Mouse (Mus musculus) hindbrain, postnatal 0 days (tissue): ENCODE results near the gene Spic. TPM values are rescaled to one million over a fixed set of nuclear protein-coding genes. Genes with fewer than 3 reads are reported as not detected.

ENCODE experiments used
- ATAC-seq: fragments of 200-750 bp; cut with Nextera tagmentation; 2 replicates; pipeline ENCODE4 v1.8.0; 2017; ENCODE audit warnings: mild to moderate bottlenecking, moderate TSS enrichment, moderate library complexity
- DNase-seq: peaks from one replicate; pipeline ENCODE4 v3.0.0-alpha.2; 2015; ENCODE audit warnings: low spot score
- H3K27ac ChIP-seq: fragments of 300-500 bp; sonication (generic); 2 replicates; pipeline ENCODE4 v1.5.1; 2014; ENCODE audit warnings: mild to moderate bottlenecking
- H3K27me3 ChIP-seq: fragments of 300-500 bp; sonication (generic); 2 replicates; pipeline ENCODE4 v1.6.1; 2014; ENCODE audit warnings: low read length, mixed read lengths; ENCODE audit not compliant: insufficient read depth
- H3K36me3 ChIP-seq: fragments of 300-500 bp; sonication (generic); 2 replicates; pipeline ENCODE4 v1.6.1; 2014; ENCODE audit warnings: low read length, mixed read lengths; ENCODE audit not compliant: insufficient read depth
- H3K4me1 ChIP-seq: fragments of 300-500 bp; sonication (generic); 2 replicates; pipeline ENCODE4 v1.6.1; 2014; ENCODE audit warnings: antibody characterized with exemption, low read length, mixed read lengths; ENCODE audit not compliant: insufficient read depth
- H3K4me2 ChIP-seq: fragments of 300-500 bp; sonication (generic); 2 replicates; pipeline ENCODE4 v1.6.1; 2014; ENCODE audit warnings: low read depth, mild to moderate bottlenecking, low read length, moderate library complexity, mixed read lengths
- H3K4me3 ChIP-seq: fragments of 300-500 bp; sonication (generic); 2 replicates; pipeline ENCODE4 v1.5.1; 2014; ENCODE audit warnings: low read length
- H3K9ac ChIP-seq: fragments of 300-500 bp; sonication (generic); replicated peaks from 2 replicates; pipeline ENCODE4 v1.6.1; 2014; ENCODE audit warnings: mild to moderate bottlenecking, low read length, moderate library complexity, mixed read lengths
- H3K9me3 ChIP-seq: fragments of 300-500 bp; sonication (generic); 2 replicates; pipeline ENCODE4 v1.6.1; 2016; ENCODE audit warnings: low read length, mixed read lengths
- CTCF ChIP-seq: IDR thresholded peaks from 2 replicates; pipeline ENCODE4 v1.5.1; 2016; ENCODE audit warnings: antibody characterized with exemption, control low read depth, low read depth
- WGBS: fragments of 180-500 bp; shearing (Covaris S2); extraction: QIAGEN DNeasy Blood & Tissue Kit; methylation state at CpG from one replicate; pipeline ENCODE4 v1.1.7; 2014; 5-methylcytosine and 5-hydroxymethylcytosine counted together
- polyA plus RNA-seq: library from polyadenylated mRNA; unstranded; fragments of >200 nt; fragmentation: Nextera tagmentation; extraction: Ambion mirVana; gene quantifications from 2 replicates; pipeline ENCODE4 v1.2.1, GENCODE M21; 2015
- total RNA-seq: library from RNA; depleted of rRNA; stranded (reverse); fragments of >200 nt; gene quantifications from 2 replicates; pipeline ENCODE4 v1.2.3, GENCODE M21; 2014; rRNA removed

Spic gene
- total and polyA plus RNA-seq, 2 experiments from 2014 or later: not detected

DNA sequence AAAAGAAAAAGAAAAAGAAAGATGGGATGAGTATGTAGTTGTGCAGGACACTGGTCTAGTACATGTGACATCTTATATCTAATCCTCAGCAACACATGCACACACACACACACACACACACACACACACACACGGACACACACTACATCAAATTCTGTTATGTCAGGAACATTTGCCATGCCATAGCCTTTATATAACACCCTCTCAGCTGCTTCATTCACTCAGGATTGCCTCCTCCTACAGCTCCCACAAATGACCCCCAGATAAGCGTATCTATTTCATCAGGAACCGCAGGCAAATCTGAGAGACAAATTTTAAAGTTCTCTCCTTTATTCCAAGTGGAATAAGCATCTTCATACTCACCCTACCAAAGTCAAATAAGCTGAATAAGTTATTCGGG lies 25.9 kb downstream of the Spic start:
- Histone ChIP-seq H3K4me2 (no peak overlapping the region), H3K36me3 (no peaks in the 10 kb centered on the region), H3K9me3 (no peaks in the 10 kb centered on the region), H3K27me3 (no peaks in the 10 kb centered on the region), H3K9ac (no peak overlapping the region), H3K4me1 (no peaks in the 10 kb centered on the region), H3K27ac (no peak overlapping the region), H3K4me3 (no peak overlapping the region)
- WGBS: 88% methylated on average over 4 of the region's 4 CpGs
- TF ChIP-seq CTCF: no peak
- DNase-seq (no peak), ATAC-seq (no peak)

DNA sequence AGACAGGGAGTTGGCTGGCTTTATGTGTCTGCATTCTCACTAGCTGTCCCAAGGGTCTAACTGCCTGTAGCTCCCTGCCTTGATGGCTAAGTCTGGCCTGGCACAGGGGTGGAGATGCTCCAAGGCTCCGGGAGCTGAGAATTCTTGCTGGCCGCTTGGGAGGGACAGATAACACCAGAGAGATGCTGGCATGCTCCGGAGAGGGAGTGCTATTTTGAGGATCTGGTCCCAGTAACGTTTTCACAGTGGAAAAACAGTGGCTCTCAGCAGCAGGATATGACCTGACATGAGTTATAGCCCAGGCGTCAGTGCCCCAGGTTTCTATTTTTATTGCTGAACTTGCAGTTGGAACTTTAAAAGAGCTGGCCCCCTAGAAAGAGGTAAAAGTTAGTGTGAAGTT lies 39.4 kb downstream of the Spic start:
- ATAC-seq (no peak), DNase-seq (no peak)
- H3K27ac ChIP-seq: no peak overlapping the region
- no peaks in the 10 kb centered on the region for H3K9me3 ChIP-seq
- 81% methylated on average over 5 of the region's 5 CpGs for WGBS
- no peak overlapping the region for H3K4me2 ChIP-seq
- no peaks in the 10 kb centered on the region for H3K4me1 ChIP-seq
- H3K27me3 ChIP-seq: no peaks in the 10 kb centered on the region
- H3K9ac ChIP-seq: no peak overlapping the region
- H3K36me3 ChIP-seq: no peaks in the 10 kb centered on the region
- H3K4me3 ChIP-seq: no peak overlapping the region
- no peak for TF ChIP-seq CTCF

DNA sequence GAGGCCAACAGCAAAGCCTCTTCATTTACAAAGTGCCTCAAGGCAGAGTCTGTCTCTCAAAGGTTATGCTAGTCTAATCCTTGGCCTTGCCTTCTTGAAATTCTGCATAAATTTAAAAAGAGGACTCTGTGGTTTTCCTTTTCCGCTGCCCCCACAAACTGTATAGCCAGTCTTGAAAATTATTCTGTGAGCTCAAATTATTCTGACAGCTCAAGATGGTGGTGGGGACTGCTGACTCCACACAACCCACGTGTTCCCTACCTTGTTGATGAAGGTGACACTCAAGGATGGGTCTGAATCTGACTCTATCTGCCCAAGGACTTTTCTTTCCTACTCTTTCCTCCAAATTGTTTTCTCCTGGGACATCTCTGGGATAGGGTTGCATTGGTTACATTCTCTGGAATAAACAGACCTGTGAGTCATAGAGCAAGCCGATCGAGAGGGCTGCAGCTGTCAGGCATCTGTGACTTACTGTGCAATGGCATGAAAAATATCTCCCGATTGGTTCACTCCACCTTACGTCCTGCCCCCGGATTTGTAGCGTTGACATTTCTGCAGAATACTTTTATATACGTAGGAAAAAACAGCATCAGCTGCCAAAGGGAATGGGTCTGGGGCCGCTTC lies 53.4 kb downstream of the Spic start:
- H3K4me1 ChIP-seq: no peaks in the 10 kb centered on the region
- 83% methylated on average over 10 of the region's 10 CpGs for WGBS
- H3K4me3 ChIP-seq: no peak overlapping the region
- H3K9ac ChIP-seq: no peak overlapping the region
- H3K4me2 ChIP-seq: no peak overlapping the region
- no peak for ATAC-seq
- H3K27ac ChIP-seq: no peak overlapping the region
- DNase-seq: no peak
- no peaks in the 10 kb centered on the region for H3K27me3 ChIP-seq
- no peak for TF ChIP-seq CTCF
- no peaks in the 10 kb centered on the region for H3K36me3 ChIP-seq
- no peaks in the 10 kb centered on the region for H3K9me3 ChIP-seq

DNA sequence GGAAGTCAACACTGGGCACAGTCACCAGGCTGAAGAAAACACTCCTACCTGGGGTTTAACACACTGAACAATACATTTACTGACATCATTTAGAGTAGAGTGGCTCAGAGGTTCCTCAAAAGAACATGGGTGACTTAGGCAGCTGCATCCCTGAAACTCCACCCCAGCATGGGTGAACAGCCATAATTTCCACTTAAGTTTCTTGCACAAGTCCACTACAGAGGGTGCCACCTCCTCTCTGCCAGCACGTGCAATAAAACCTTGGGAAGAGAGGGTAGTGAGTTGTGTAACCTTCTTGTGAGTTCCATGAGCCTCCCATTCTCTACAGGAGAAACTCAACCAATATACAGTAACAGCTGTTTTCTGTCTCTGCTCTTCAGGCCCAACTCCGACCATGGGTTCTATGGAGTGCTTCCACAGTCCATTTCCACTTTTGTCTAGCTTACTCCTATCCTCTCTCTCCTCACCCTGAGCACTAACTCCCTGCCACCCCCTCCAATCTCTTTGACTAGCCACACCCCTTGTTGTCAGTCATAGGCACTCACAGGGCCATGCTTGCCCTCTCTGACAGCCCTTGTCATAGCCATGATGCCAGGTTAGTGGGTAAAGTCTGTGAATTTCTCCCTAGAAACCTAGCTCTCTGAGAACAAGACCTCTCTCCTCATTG lies 54.0 kb downstream of the Spic start:
- Histone ChIP-seq H3K9me3 (no peaks in the 10 kb centered on the region), H3K9ac (no peak overlapping the region), H3K4me3 (no peak overlapping the region), H3K27ac (no peak overlapping the region), H3K27me3 (no peaks in the 10 kb centered on the region), H3K36me3 (no peaks in the 10 kb centered on the region), H3K4me2 (no peak overlapping the region), H3K4me1 (no peaks in the 10 kb centered on the region)
- ATAC-seq: no peak
- TF ChIP-seq CTCF: no peak
- WGBS: 92% methylated on average over 2 of the region's 2 CpGs
- no peak for DNase-seq

DNA sequence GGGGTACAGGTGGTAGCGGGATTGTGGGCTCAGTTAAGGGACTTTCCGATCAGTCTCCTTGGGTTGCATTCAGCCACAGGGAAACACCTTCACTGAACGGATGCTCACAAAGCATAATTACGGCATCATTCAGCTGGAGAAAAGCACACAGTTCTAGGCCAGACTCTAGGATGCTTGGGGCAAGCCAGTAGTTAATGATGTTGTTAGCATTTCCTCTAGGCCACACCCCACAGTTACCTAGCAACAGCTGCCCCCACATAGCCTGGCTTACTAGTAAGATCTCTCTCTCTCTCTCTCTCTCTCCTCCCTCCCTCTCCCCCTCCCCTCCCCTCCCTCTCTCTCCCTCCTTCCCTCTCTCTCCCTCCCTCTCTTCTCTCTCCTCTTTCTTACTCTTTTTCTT lies 57.8 kb downstream of the Spic start:
- no peak for TF ChIP-seq CTCF
- no peak overlapping the region for H3K4me2 ChIP-seq
- H3K9ac ChIP-seq: no peak overlapping the region
- H3K9me3 ChIP-seq: no peaks in the 10 kb centered on the region
- no peaks in the 10 kb centered on the region for H3K4me1 ChIP-seq
- WGBS: 64% methylated on average over 4 of the region's 4 CpGs
- ATAC-seq: peak; percentile 66; the same call in 1 of the 2 replicates
- no peaks in the 10 kb centered on the region for H3K27me3 ChIP-seq
- DNase-seq: peak; percentile 5
- H3K36me3 ChIP-seq: no peaks in the 10 kb centered on the region
- H3K4me3 ChIP-seq: no peak overlapping the region
- no peak overlapping the region for H3K27ac ChIP-seq

DNA sequence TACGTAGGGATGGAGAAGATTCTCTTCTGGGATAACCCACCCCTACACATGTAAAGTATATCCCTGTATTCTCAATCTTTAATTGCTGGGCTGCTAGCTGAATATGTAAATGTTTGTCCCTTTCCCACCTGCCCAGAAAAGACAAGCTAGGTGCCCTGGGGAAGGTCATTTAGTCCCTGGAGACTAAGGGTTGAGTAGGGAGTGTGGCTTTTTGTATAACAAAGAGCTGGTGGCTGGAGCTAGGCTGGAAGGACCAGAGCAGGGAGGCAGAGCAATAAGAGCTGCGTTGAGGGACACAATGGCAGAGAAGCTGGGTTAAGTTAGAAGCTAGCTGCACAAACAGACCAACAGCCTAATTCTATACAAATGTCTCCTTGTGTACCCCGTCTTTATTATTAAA lies 58.6 kb downstream of the Spic start:
- Histone ChIP-seq H3K9ac (no peak overlapping the region), H3K27me3 (no peaks in the 10 kb centered on the region), H3K4me2 (no peak overlapping the region), H3K4me1 (no peaks in the 10 kb centered on the region), H3K4me3 (no peak overlapping the region), H3K27ac (no peak overlapping the region), H3K36me3 (no peaks in the 10 kb centered on the region), H3K9me3 (no peaks in the 10 kb centered on the region)
- no peak for ATAC-seq
- no peak for DNase-seq
- 78% methylated on average over 3 of the region's 3 CpGs for WGBS
- TF ChIP-seq CTCF: no peak

Other genes starting within 250 kb of the Spic start
- not detected in 2 replicates for gene Sycp3, start 225.4 kb downstream of the Spic start, total RNA-seq
- 0.47 and 0.50 TPM in 2 replicates for gene Sycp3, start 225.4 kb downstream of the Spic start, polyA plus RNA-seq
- 24.2 and 39.3 TPM in 2 replicates for gene Chpt1, start 180.9 kb downstream of the Spic start, total RNA-seq
- gene Chpt1, start 180.9 kb downstream of the Spic start, polyA plus RNA-seq: 40.4 and 45.2 TPM in 2 replicates
- gene Mybpc1, start 79.9 kb downstream of the Spic start, total RNA-seq: 5.5 and 6.2 TPM in 2 replicates
- 3.7 and 4.2 TPM in 2 replicates for gene Mybpc1, start 79.9 kb downstream of the Spic start, polyA plus RNA-seq
- 59.8 and 62.2 TPM in 2 replicates for gene Arl1, start 45.8 kb upstream of the Spic start, total RNA-seq
- gene Arl1, start 45.8 kb upstream of the Spic start, polyA plus RNA-seq: 164 and 166 TPM in 2 replicates
- gene Utp20, start 141.8 kb upstream of the Spic start, total RNA-seq: 9.1 and 18.7 TPM in 2 replicates
- 4.7 and 6.5 TPM in 2 replicates for gene Utp20, start 141.8 kb upstream of the Spic start, polyA plus RNA-seq
- under 0.01 and 0.07 TPM in 2 replicates for gene Slc5a8, start 201.0 kb upstream of the Spic start, total RNA-seq
- 0.05 and 0.15 TPM in 2 replicates for gene Slc5a8, start 201.0 kb upstream of the Spic start, polyA plus RNA-seq